Mouse (Mus musculus) liver, embryonic 11.5 days (tissue): ENCODE data around the gene Ift122. TPM values are rescaled to one million over a fixed set of nuclear protein-coding genes. Genes with fewer than 3 reads are reported as not detected.

Experiments
- ATAC-seq: fragments of 200-750 bp; cut with Nextera tagmentation; replicated peaks from 2 replicates; pipeline ENCODE4 v1.8.0; 2017; ENCODE audit warnings: moderate number of reproducible peaks, mild to moderate bottlenecking, moderate TSS enrichment, moderate library complexity; ENCODE audit not compliant: low FRiP score
- DNase-seq: peaks from one replicate; pipeline ENCODE4 v3.0.0-alpha.2; 2017; ENCODE audit warnings: low spot score
- H3K27ac ChIP-seq: fragments of 300-500 bp; sonication (generic); 2 replicates; pipeline ENCODE4 v1.5.1; 2014; ENCODE audit warnings: mild to moderate bottlenecking, low read depth, low read length, control low read depth
- H3K27me3 ChIP-seq: fragments of 300-500 bp; sonication (generic); replicated peaks from 2 replicates; pipeline ENCODE4 v1.6.1; 2014; ENCODE audit warnings: low read length, mixed read lengths; ENCODE audit not compliant: control insufficient read depth, insufficient read depth
- H3K36me3 ChIP-seq: fragments of 300-500 bp; sonication (generic); 2 replicates; pipeline ENCODE4 v1.6.1; 2014; ENCODE audit warnings: mild to moderate bottlenecking, low read length, moderate library complexity, mixed read lengths; ENCODE audit not compliant: control insufficient read depth, insufficient read depth
- H3K4me1 ChIP-seq: fragments of 300-500 bp; sonication (generic); replicated peaks from 2 replicates; pipeline ENCODE4 v1.6.1; 2014; ENCODE audit warnings: low read length, mixed read lengths; ENCODE audit not compliant: control insufficient read depth, insufficient read depth
- H3K4me2 ChIP-seq: fragments of 300-500 bp; sonication (generic); 2 replicates; pipeline ENCODE4 v1.6.1; 2014; ENCODE audit warnings: mild to moderate bottlenecking, control low read depth, moderate library complexity
- H3K4me3 ChIP-seq: fragments of 300-500 bp; sonication (generic); 2 replicates; pipeline ENCODE4 v1.5.1; 2014; ENCODE audit warnings: low read depth, low read length, control low read depth
- H3K9ac ChIP-seq: fragments of 300-500 bp; sonication (generic); 2 replicates; pipeline ENCODE4 v1.6.1; 2014; ENCODE audit warnings: low read depth, low read length, control low read depth
- H3K9me3 ChIP-seq: fragments of 300-500 bp; sonication (generic); 2 replicates; pipeline ENCODE4 v1.6.1; 2016; ENCODE audit warnings: low read length, inconsistent platforms, mixed read lengths; ENCODE audit not compliant: control insufficient read depth
- WGBS: fragments of 180-500 bp; shearing (Covaris S2); extraction: QIAGEN DNeasy Blood & Tissue Kit; methylation state at CpG from one replicate; pipeline ENCODE4 v1.1.7; 2014; 5-methylcytosine and 5-hydroxymethylcytosine counted together
- polyA plus RNA-seq: library from polyadenylated mRNA; unstranded; fragments of >200 nt; fragmentation: Nextera tagmentation; extraction: Ambion mirVana; gene quantifications from 2 replicates; pipeline ENCODE4 v1.2.1, GENCODE M21; 2014

The Ift122 gene
- polyA plus RNA-seq: 9.1 and 10.5 TPM in 2 replicates

DNA sequence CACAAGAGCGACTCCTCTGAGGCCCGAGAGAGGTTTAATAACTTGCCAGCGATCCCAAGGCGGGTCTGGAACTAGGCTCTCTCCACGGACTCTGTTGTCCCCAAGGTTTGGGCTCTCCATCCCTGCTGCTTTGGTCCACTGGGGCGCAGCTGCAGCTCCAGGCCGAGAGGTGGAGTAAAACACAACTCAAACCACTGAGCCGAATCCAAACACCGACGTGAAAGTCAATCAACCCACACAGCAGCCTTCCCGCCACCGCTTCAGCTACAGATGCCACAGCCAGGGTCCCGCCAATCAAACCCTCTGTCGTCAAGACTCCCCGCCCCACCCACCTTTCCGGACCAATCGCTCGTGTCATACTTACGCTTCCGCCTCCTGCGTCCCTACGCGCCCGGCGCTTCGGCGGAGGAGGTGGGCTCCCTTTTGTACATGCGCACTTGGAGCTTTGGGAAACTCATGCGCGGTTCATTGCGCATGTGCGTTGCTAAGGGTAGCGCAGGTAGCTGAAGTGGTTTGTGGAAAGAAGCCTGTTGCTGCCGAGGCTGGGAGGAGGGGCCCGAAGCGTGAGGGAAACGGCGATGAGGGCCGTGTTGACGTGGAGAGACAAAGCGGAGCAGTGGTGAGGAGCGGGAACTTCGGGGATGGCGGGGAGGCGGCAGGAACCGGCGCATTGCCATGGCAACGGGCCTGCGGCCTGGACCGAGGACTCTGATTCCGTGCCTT is at the start of gene Ift122, which contains the start of gene Mbd4:
Gene Ift122 (plus strand): TSS at position 380 of the 723 bp plus-strand sequence.
Gene Mbd4 (minus strand): TSS at position 281 of the 723 bp plus-strand sequence.
- WGBS: under 1% methylated on average over 51 of the region's 51 CpGs
- ATAC-seq: peak; percentile 99
- peaks cover 7% of the 10 kb centered on the region for H3K4me1 ChIP-seq

GRCm38 (mm10) chr6:115803541-115804382 is 49.5 kb upstream of the Ift122 start:
- H3K4me1 ChIP-seq: peaks cover 12% of the 10 kb centered on the region
- peak; percentile 57 for ATAC-seq
- H3K4me3 ChIP-seq: no peak overlapping the region
- no peaks in the 10 kb centered on the region for H3K9me3 ChIP-seq
- H3K4me2 ChIP-seq: no peak overlapping the region
- no peak overlapping the region for H3K27ac ChIP-seq
- peak; percentile 69 for DNase-seq
- H3K36me3 ChIP-seq: peaks cover 52% of the 10 kb centered on the region
- WGBS: 49% methylated on average over 16 of the region's 16 CpGs
- no peak overlapping the region; the same call in 1 of the 2 replicates for H3K9ac ChIP-seq
- no peaks in the 10 kb centered on the region for H3K27me3 ChIP-seq

More for the DNA sequence above, at the start of gene Ift122, which contains the start of gene Mbd4:
- peak; percentile 98 for DNase-seq
- peak within 1 kb of the TSS; percentile 76 for H3K4me3 ChIP-seq
- H3K9ac ChIP-seq: peak within 1 kb of the TSS; percentile 82
- H3K27ac ChIP-seq: peak within 1 kb of the TSS; percentile 96
- H3K36me3 ChIP-seq: peaks cover 6% of the 10 kb centered on the region; the same call in 1 of the 2 replicates
- no peaks in the 10 kb centered on the region for H3K27me3 ChIP-seq
- H3K4me2 ChIP-seq: peak within 1 kb of the TSS; percentile 84
- H3K9me3 ChIP-seq: no peaks in the 10 kb centered on the region

DNA sequence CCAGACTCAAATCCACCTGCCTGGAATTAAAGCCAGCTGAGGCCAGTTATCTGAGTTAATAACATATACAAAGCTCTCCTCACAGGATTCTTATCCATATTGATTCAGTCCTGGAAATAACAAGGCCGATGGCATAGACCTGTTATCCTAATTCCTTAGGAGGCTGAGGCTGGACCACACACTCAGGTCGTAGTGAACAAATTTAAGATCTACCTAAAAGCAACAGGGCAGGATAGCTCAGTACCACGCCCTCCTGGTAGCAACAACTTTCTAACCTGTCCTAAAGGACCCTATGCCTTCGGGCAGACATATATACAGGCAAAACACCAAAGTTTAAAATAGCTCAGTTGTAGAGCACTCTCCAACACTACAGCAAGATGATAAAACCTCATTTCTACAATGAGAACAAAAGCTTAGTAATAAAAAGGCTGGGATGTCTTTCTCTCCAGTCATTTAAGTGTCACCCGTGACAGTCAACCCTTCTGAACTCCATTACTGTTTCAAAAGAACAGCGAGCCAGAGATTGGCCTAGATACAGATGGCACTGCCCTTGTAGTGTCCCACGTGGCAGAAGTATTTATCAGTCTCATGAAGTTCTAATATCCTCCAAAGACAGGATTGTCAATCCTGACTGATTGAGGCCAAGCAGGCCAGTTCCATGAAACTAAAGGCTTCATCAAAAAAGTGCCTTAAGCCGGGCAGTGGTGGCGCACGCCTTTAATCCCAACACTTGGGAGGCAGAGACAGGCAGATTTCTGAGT is 48.7 kb upstream of the Ift122 start:
- H3K36me3 ChIP-seq: peaks cover 45% of the 10 kb centered on the region
- no peak overlapping the region; the same call in 1 of the 2 replicates for H3K27ac ChIP-seq
- no peaks in the 10 kb centered on the region for H3K27me3 ChIP-seq
- H3K4me1 ChIP-seq: peaks cover 12% of the 10 kb centered on the region
- no peak overlapping the region for H3K4me2 ChIP-seq
- H3K4me3 ChIP-seq: no peak overlapping the region
- no peaks in the 10 kb centered on the region for H3K9me3 ChIP-seq
- H3K9ac ChIP-seq: no peak overlapping the region
- DNase-seq: no peak
- WGBS: 59% methylated on average over 10 of the region's 10 CpGs
- ATAC-seq: no peak

DNA sequence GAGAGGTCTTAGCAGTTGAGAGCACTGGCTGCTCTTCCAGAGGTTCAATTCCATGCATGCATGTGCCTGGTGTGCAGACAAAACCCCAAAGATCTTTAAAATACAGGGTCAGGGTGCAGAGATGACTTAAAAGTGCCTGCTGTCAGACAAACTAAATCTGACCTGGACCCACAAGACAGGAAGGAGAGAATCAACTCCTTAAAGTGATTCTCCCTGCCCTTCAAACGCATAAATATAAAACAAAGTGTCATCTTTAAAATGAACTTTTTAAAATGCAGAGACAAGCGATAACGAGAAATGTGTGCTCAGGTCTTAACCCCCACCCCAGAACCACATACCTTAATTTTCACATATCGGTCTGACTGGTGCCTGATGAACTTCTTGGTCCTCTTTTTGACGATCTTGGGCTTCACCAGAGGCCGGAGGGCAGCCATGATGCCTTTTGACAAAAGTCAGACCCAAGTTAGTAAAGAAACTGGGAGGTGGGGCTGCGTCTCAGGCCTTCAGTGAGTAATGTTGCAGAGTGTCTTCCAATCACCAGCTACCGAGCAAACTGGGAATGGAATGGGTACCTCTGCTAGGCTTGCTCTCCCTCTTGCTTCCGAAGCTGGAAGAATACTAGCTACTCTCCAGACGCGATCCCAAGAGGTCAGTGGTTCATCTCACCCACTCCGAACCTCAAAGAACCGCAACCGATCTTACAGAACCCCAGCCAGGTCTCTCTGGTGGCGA is 45.6 kb upstream of the Ift122 start:
- peak overlapping the region; percentile 100 for H3K9ac ChIP-seq
- ATAC-seq (no peak), DNase-seq (no peak)
- H3K4me2 ChIP-seq: peak overlapping the region; percentile 100
- peak overlapping the region; percentile 92 for H3K4me3 ChIP-seq
- H3K27ac ChIP-seq: peak overlapping the region; percentile 92
- peaks cover 34% of the 10 kb centered on the region for H3K36me3 ChIP-seq
- 2% methylated on average over 15 of the region's 15 CpGs for WGBS
- no peaks in the 10 kb centered on the region for H3K27me3 ChIP-seq
- H3K4me1 ChIP-seq: peaks cover 12% of the 10 kb centered on the region
- H3K9me3 ChIP-seq: no peaks in the 10 kb centered on the region

- Histone ChIP-seq H3K27me3 (no peaks in the 10 kb centered on the region), H3K9ac (peak overlapping the region; percentile 100), H3K4me3 (peak overlapping the region; percentile 92), H3K4me1 (peaks cover 12% of the 10 kb centered on the region), H3K9me3 (no peaks in the 10 kb centered on the region), H3K36me3 (peaks cover 34% of the 10 kb centered on the region), H3K27ac (peak overlapping the region; percentile 92), H3K4me2 (peak overlapping the region; percentile 100)
- no peak for ATAC-seq
- 0% methylated on average over 22 of the region's 22 CpGs for WGBS
- no peak for DNase-seq
These were observed 45.1 kb upstream of the Ift122 start for GRCm38 (mm10) chr6:115808196-115808487.

DNA sequence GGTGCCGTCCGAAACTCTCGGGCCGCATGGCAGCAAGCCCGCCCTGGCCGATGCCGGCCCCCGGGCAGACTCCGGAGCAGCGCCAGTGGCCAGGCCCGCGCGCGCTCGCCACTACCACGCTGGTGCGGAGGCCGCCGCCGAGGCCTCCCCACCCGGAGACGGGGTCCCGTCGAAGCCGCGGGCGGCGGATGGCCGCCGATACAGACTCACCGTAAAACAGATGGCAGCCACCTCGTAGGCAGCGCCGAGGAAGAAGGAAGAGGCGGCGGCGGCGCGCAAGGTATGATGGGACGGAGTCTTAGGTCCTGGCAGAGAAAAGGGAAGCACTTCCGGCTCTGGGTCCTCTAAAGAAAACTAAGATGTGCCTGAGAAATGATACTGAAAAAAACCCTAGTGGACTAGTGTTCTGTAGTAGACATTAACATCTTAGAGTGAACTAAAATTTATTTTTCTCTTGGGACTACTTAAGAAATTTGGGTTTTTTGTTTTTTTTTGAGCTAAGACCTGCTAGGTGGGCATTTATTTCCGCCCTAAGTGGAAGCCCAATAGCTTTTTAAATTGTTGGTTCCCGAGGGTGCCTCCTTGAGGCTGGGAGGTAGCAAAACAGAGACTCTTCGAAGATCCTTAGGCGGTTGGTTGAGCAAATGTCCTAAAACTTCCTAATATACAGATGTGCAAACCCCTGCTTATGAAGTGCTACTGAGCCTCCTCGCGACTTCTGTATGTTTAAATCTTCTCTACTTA is 44.6 kb upstream of the Ift122 start, which contains the start of gene Rpl32:
Gene Rpl32 (minus strand): TSS at position 260 of the 744 bp plus-strand sequence.
- H3K4me2 ChIP-seq: peak within 1 kb of the TSS; percentile 100
- no peaks in the 10 kb centered on the region for H3K27me3 ChIP-seq
- no peaks in the 10 kb centered on the region for H3K9me3 ChIP-seq
- H3K36me3 ChIP-seq: peaks cover 33% of the 10 kb centered on the region
- peak within 1 kb of the TSS; percentile 92 for H3K27ac ChIP-seq
- ATAC-seq: peak; percentile 78
- peak within 1 kb of the TSS; percentile 92 for H3K4me3 ChIP-seq
- DNase-seq: peak; percentile 83
- H3K9ac ChIP-seq: peak within 1 kb of the TSS; percentile 100
- H3K4me1 ChIP-seq: peaks cover 13% of the 10 kb centered on the region
- under 1% methylated on average over 47 of the region's 47 CpGs for WGBS

GRCm38 (mm10) chr6:115811606-115812005 is 41.7 kb upstream of the Ift122 start:
- Histone ChIP-seq H3K4me2 (no peak overlapping the region), H3K27ac (no peak overlapping the region), H3K4me1 (peaks cover 16% of the 10 kb centered on the region), H3K27me3 (no peaks in the 10 kb centered on the region), H3K9ac (no peak overlapping the region), H3K4me3 (no peak overlapping the region), H3K36me3 (peaks cover 10% of the 10 kb centered on the region), H3K9me3 (no peaks in the 10 kb centered on the region)
- DNase-seq (no peak), ATAC-seq (no peak)
- 73% methylated on average over 8 of the region's 8 CpGs for WGBS
